Mouse (Mus musculus) kidney, adult 9 months (tissue): Measurements from ENCODE around the gene Cnnm3.

ENCODE experiments used
- DNase-seq: peaks from one replicate; pipeline ENCODE4 v3.0.0; 2022

Gene Cnnm3

GRCm38 (mm10) chr1:36511289-36512021, at the start of gene Cnnm3:
TSS of gene Cnnm3 (plus strand) at chr1:36511867.
- DNase-seq = peak; percentile 99

GRCm38 (mm10) chr1:36465641-36466160, 46.0 kb upstream of the Cnnm3 start:
- no peak for DNase-seq

- no peak for DNase-seq
These were observed 44.2 kb upstream of the Cnnm3 start for GRCm38 (mm10) chr1:36467446-36467845.

GRCm38 (mm10) chr1:36469811-36470444, 41.7 kb upstream of the Cnnm3 start:
- no peak for DNase-seq

GRCm38 (mm10) chr1:36471181-36472105, 40.2 kb upstream of the Cnnm3 start, which contains the start of gene Cnnm4:
TSS of gene Cnnm4 (plus strand) at chr1:36471620.
- peak; percentile 86 for DNase-seq

- DNase-seq = no peak
These were observed 39.6 kb upstream of the Cnnm3 start for GRCm38 (mm10) chr1:36472106-36472440.

- no peak for DNase-seq
These were observed 38.4 kb upstream of the Cnnm3 start for GRCm38 (mm10) chr1:36473211-36473780.

GRCm38 (mm10) chr1:36474646-36475045, 37.0 kb upstream of the Cnnm3 start:
- DNase-seq = peak; percentile 86

- DNase-seq = peak; percentile 67
These were observed 36.1 kb upstream of the Cnnm3 start for GRCm38 (mm10) chr1:36475480-36476110.

- peak; percentile 85 for DNase-seq
These were observed 35.2 kb upstream of the Cnnm3 start for GRCm38 (mm10) chr1:36476426-36476825.

GRCm38 (mm10) chr1:36478343-36478795, 33.3 kb upstream of the Cnnm3 start:
- DNase-seq = peak; percentile 72

- no peak for DNase-seq
These were observed 31.5 kb upstream of the Cnnm3 start for GRCm38 (mm10) chr1:36479903-36480899.

- DNase-seq = no peak
These were observed 27.8 kb upstream of the Cnnm3 start for GRCm38 (mm10) chr1:36483825-36484224.

- DNase-seq = no peak
These were observed 26.6 kb upstream of the Cnnm3 start for GRCm38 (mm10) chr1:36485080-36485479.

- DNase-seq = no peak
These were observed 24.6 kb upstream of the Cnnm3 start for GRCm38 (mm10) chr1:36487111-36487510.

GRCm38 (mm10) chr1:36489661-36490060, 22.0 kb upstream of the Cnnm3 start:
- DNase-seq = no peak

- peak; percentile 73 for DNase-seq
These were observed 19.1 kb upstream of the Cnnm3 start for GRCm38 (mm10) chr1:36492416-36493139.

GRCm38 (mm10) chr1:36493299-36493698, 18.4 kb upstream of the Cnnm3 start:
- no peak for DNase-seq

- DNase-seq = peak; percentile 56
These were observed 14.9 kb upstream of the Cnnm3 start for GRCm38 (mm10) chr1:36496719-36497118.

GRCm38 (mm10) chr1:36497312-36497711, 14.4 kb upstream of the Cnnm3 start:
- no peak for DNase-seq
